Mouse (Mus musculus) ES-Bruce4 (cell line): ENCODE measurements at regions not wholly inside any gene's neighbourhood (a gene's known extent, or its start where the extent isn't known, plus 50 kb on each side); places are given as distances from the start of the nearest gene placed in this dataset.
"Not testable (repeated sequence)": the region's sequence is repeated elsewhere in the genome, so short reads cannot be mapped to it uniquely, and the experiment has no call there.

Experiments used
- H3K27ac ChIP-seq: 2 replicates; pipeline ENCODE4 v1.5.1; 2012; ENCODE audit warnings: low read length, inconsistent platforms; ENCODE audit not compliant: insufficient read depth
- H3K27me3 ChIP-seq: 2 replicates; pipeline ENCODE4 v1.6.1; 2012; ENCODE audit warnings: mild to moderate bottlenecking, low read length, inconsistent platforms; ENCODE audit not compliant: control insufficient read depth, poor library complexity, insufficient read depth, severe bottlenecking
- H3K36me3 ChIP-seq: 2 replicates; pipeline ENCODE4 v1.6.1; 2012; ENCODE audit warnings: inconsistent platforms, mild to moderate bottlenecking, low read length, moderate library complexity; ENCODE audit not compliant: control insufficient read depth, poor library complexity, insufficient read depth, severe bottlenecking
- H3K4me1 ChIP-seq: one replicate; pipeline ENCODE4 v1.8.1; 2011; ENCODE audit warnings: low read length; ENCODE audit not compliant: control insufficient read depth, insufficient read depth
- H3K4me3 ChIP-seq: 2 replicates; pipeline ENCODE4 v1.5.1; 2011; ENCODE audit warnings: low read depth, mild to moderate bottlenecking, low read length
- H3K9ac ChIP-seq: 2 replicates; pipeline ENCODE4 v1.6.1; 2012; ENCODE audit warnings: low read depth, mild to moderate bottlenecking, inconsistent platforms; ENCODE audit not compliant: poor library complexity, severe bottlenecking
- H3K9me3 ChIP-seq: replicated peaks from 2 replicates; pipeline ENCODE4 v1.6.1; 2012; ENCODE audit warnings: mild to moderate bottlenecking, low read length, inconsistent platforms; ENCODE audit not compliant: control insufficient read depth, poor library complexity, insufficient read depth, severe bottlenecking
- CTCF ChIP-seq: IDR thresholded peaks from one replicate; pipeline ENCODE4 v1.8.1; 2011; ENCODE audit warnings: low read depth, low read length
- EP300 ChIP-seq: IDR thresholded peaks from 2 replicates; pipeline ENCODE4 v1.6.1; 2011; ENCODE audit warnings: low read depth, low read length; ENCODE audit not compliant: insufficient read depth
- POLR2A ChIP-seq: IDR thresholded peaks from one replicate; pipeline ENCODE4 v1.8.1; 2011; ENCODE audit warnings: low read length; ENCODE audit not compliant: insufficient read depth

- Histone ChIP-seq H3K27ac (no peak overlapping the region), H3K9me3 (peaks cover 11% of the 10 kb centered on the region), H3K9ac (no peak overlapping the region), H3K36me3 (no peaks in the 10 kb centered on the region), H3K27me3 (no peaks in the 10 kb centered on the region), H3K4me1 (no peaks in the 10 kb centered on the region), H3K4me3 (no peak overlapping the region)
- TF ChIP-seq CTCF (no peak), POLR2A (no peak), EP300 (no peak)
Observed at GRCm38 (mm10) chr4:23260371-23260770, 772.2 kb upstream of the Pou3f2 start.

GRCm38 (mm10) chr4:23234960-23235359 lies 746.8 kb upstream of the Pou3f2 start:
- Histone ChIP-seq H3K4me3 (no peak overlapping the region), H3K36me3 (no peaks in the 10 kb centered on the region), H3K27ac (no peak overlapping the region), H3K9me3 (no peaks in the 10 kb centered on the region), H3K27me3 (no peaks in the 10 kb centered on the region), H3K9ac (no peak overlapping the region), H3K4me1 (no peaks in the 10 kb centered on the region)
- TF ChIP-seq POLR2A (no peak), CTCF (no peak), EP300 (no peak)

- not testable (repeated sequence) for H3K4me1 ChIP-seq, H3K9ac ChIP-seq, H3K36me3 ChIP-seq, H3K27me3 ChIP-seq, H3K4me3 ChIP-seq
- Histone ChIP-seq H3K27ac (peak overlapping the region; percentile 65), H3K9me3 (peaks cover 38% of the 10 kb centered on the region)
- TF ChIP-seq EP300, result peak; percentile 39; the same call in 1 of the 2 replicates
Observed at GRCm38 (mm10) chr4:23194756-23195155, 706.6 kb upstream of the Pou3f2 start.

GRCm38 (mm10) chr4:23193384-23194135 lies 705.4 kb upstream of the Pou3f2 start:
- Histone ChIP-seq H3K9ac (no peak overlapping the region), H3K36me3 (no peaks in the 10 kb centered on the region), H3K27ac (peak overlapping the region; percentile 85), H3K27me3 (no peaks in the 10 kb centered on the region), H3K4me1 (no peaks in the 10 kb centered on the region), H3K4me3 (no peak overlapping the region), H3K9me3 (peaks cover 38% of the 10 kb centered on the region)
- TF ChIP-seq CTCF (no peak), POLR2A (no peak), EP300 (peak; percentile 82)

GRCm38 (mm10) chr4:23173811-23174210 lies 685.6 kb upstream of the Pou3f2 start:
- TF ChIP-seq CTCF, result no peak
- TF ChIP-seq POLR2A, result no peak
- TF ChIP-seq EP300, result no peak
- Histone ChIP-seq H3K27ac (no peak overlapping the region), H3K9me3 (no peaks in the 10 kb centered on the region), H3K27me3 (no peaks in the 10 kb centered on the region), H3K36me3 (no peaks in the 10 kb centered on the region), H3K4me3 (no peak overlapping the region), H3K4me1 (no peaks in the 10 kb centered on the region), H3K9ac (no peak overlapping the region)

- Histone ChIP-seq H3K27ac (no peak overlapping the region), H3K4me1 (no peaks in the 10 kb centered on the region), H3K4me3 (no peak overlapping the region), H3K9ac (no peak overlapping the region), H3K36me3 (no peaks in the 10 kb centered on the region), H3K27me3 (no peaks in the 10 kb centered on the region), H3K9me3 (no peaks in the 10 kb centered on the region)
- no peak for TF ChIP-seq CTCF
- no peak for TF ChIP-seq POLR2A
- no peak for TF ChIP-seq EP300
Observed at GRCm38 (mm10) chr4:23173330-23173729, 685.2 kb upstream of the Pou3f2 start.
